Mouse (Mus musculus): ENCODE measurements at regions not wholly inside any gene's neighbourhood (a gene's known extent, or its start where the extent isn't known, plus 50 kb on each side); places are given as distances from the start of the nearest gene placed in this dataset.

DNA sequence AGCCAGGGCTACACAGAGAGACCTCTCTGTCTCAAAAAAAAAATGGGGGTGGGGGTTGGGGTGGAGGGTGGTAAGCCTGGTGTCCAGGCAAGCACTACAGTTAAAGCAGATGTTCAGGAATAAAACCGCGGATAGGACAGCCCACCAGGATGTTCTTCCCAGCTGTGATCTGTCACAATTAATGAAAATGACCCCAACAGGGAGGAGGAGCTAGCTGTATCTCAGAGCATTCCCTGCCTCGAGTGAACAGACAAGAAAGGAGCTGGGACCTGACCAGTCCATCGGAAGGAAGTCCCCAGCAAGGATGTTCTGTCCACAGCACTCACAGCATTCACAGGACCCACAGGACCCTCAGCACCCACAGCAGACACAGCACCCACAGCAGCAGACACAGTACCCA is 80.4 kb downstream of the Utp6 start:
- no peak for DNase-seq (ENCODE audit: low read depth, low spot score)

DNA sequence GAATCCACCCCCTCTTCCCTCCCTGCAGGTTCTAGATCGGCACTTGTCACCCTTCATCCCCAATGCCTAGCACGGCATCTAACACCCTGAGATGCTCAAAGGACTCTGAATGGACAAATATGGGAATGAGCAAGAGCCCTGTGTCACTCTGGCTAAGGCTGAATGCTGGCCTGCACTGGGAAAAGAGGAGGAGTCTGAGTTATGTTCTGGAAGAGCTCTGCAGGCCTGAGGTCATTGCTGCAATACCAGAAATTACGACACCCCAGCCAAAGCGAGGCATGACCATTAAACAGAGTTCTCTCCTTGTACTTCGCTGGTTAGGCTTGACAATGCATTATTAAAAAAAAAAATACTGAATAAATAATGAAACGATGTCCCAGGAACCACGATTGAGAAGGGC is 84.1 kb downstream of the Utp6 start:
- DNase-seq (ENCODE audit: low read depth, low spot score), result peak; percentile 74

DNA sequence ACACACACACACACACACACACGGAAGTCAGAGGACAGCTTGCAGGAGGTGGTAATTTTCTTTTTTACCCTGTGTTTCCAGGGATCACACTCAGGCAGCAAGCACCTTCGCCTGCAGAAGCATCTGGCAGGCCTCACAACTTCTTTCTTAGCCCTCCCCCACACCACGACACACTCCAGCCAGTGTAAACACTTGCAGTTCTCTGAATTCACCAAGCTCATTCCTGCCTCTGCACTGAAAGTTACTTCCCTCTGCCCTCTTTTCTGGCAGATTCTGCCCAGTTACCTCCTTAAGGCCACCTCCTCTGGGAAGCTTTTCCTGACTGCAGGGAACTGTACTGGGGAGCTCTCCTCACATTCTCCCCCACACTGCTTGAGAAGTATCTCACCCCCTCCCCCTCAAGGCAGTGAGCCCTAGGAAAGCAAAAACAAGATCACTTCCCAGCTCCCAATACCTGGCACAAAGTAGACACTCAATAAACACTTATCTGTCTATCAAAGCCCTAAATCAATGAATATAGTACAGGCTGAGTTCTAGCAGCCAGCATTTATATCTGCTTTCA is 84.9 kb downstream of the Utp6 start:
- DNase-seq (ENCODE audit: low read depth, low spot score), result peak; percentile 43

- peak; percentile 15 for DNase-seq (ENCODE audit: low read depth, low spot score)
These were observed 90.2 kb downstream of the Utp6 start for GRCm38 (mm10) chr11:79871783-79872628.

DNA sequence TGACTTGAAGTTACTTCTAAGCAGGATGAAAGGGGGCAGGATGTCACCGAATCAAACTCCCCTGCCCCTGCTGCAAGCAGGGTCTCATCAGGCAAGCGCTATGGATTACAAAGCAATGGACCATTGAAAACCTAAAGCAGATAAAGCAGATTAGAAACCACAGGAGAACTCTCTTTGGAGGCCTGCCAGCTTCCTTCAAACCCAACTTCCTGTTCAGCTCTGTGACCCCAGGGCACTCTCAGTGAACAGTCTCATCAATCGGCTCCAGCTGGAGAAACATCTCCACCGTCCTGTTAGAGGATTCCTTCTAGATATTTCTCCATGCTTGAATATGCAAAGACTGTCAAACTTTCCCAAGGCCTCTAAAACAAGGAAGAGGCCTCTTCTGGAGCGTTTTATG is 92.0 kb downstream of the Utp6 start:
- peak; percentile 54 for DNase-seq (ENCODE audit: low read depth, low spot score)

- peak; percentile 42 for DNase-seq (ENCODE audit: low read depth, low spot score)
These were observed 93.2 kb downstream of the Utp6 start for GRCm38 (mm10) chr11:79869009-79869408.

DNA sequence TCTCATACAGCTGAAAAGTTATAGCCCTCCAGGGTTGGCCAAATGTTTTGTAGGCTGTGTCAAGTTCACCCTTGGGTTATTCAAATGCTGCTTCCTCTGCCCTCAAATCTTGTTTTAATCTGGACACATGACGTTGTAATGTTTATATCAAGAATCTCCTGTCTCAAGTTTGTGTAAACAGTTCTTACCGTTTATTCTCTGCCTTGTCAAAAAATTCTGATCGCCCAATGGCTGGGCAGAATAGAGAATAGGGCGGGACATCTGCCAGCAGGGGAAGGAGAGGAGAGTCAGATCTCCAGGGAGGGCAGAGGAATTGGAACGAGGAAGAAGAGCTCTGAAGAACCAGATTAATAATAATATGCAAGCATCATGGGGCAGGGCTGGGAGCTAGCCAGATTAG is 97.4 kb downstream of the Utp6 start:
- DNase-seq (ENCODE audit: low read depth, low spot score), result no peak

DNA sequence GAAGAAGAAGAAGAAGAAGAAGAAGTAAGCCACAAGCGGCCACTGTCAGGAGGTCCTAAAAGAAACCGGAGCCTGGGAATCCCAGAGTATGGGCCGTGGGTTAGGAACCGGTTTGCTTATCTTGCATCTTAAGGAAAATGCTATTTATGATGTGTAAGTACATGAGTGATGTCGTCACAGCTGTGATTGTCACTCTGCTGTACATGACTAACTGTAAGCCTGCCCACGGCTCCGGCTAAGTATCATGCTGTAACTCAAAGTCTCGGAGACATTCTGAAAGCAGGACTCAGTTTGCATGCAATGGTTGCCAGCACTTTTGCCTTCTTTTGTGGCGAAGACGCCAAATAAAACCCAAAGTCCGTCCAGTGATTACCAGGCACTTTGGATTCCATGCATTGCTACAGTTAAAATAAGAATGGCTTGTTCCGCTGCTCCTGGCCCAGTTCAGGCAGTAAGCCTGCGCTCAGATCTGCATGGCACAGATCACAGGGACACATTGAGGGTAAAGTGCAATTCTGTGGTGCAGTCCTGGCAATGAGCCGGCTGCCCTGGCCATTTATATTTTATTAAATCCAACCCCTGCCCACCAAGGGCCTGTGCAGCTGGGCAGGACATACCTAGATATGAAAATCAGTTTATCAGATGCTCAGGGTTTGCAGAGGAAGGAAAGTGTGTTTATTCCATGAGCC is 98.6 kb downstream of the Utp6 start:
- no peak for DNase-seq (ENCODE audit: low read depth, low spot score)

DNA sequence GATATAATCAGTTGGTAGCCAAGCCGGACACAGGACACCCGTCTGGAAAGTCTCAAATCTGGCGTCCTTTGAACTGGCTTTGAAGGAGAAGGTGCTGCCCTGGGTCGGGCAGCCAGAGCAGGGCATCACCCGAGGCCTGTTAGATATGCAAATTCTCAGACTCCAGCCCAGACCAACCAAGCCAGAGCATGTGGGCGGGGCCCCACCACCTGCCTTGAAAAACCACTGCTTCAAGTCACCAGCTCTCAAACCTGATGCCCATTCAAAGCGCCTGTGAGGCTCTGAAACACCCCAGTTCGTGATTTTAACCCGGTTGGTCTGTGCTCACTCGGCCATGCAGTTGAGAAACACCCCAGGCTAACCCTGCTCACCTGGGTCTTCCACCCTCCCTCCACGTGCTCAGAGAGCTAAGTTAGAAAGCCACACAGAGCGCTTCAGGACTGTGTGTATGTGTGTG is 101.6 kb downstream of the Utp6 start:
- DNase-seq (ENCODE audit: low read depth, low spot score), result no peak

GRCm38 (mm10) chr11:79856376-79856775 is 105.8 kb downstream of the Utp6 start:
- no peak for DNase-seq (ENCODE audit: low read depth, low spot score)

GRCm38 (mm10) chr11:79849545-79849944 is 112.6 kb downstream of the Utp6 start:
- no peak for DNase-seq (ENCODE audit: low read depth, low spot score)

DNA sequence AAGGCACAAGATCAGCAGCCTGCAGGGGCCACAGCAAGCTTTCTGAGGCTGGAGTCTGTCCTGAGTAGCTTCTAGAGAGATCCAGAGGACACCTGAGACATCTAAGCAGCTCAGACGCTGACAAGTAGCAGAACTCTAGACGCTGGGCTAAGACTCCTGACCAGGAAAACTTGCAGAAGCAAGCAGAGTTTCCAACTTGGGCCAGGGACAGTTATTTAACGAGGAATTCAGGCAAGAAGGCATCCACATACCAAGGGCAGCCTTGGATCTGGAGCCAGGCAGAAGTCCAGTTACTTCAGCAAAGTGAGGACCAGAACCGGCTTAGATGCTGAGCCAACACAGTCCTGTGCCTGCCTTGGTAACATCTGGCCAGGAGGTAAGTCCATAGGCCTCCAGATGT is 117.8 kb downstream of the Utp6 start:
- DNase-seq (ENCODE audit: low read depth, low spot score), result no peak

DNA sequence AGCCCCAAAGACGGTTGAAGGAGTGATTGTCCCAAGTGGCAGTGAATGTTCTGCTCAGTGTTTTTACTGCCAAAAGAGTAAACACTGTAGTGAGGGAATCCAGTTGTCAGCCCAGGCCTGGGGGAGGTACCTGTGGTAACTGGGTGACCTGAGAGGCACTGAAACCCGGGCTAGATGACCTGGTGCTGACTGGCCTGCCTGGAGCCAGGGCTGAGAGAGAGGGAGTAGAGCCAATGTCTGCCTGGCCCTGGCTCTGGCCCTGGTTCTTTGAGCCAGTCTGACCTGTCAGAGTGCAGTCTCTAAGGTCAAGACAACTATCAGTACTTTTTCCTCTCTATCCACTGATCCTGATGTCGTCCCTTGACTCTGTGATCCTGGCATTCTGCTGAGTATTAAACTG is 119.2 kb downstream of the Utp6 start:
- DNase-seq (ENCODE audit: low read depth, low spot score), result no peak

DNA sequence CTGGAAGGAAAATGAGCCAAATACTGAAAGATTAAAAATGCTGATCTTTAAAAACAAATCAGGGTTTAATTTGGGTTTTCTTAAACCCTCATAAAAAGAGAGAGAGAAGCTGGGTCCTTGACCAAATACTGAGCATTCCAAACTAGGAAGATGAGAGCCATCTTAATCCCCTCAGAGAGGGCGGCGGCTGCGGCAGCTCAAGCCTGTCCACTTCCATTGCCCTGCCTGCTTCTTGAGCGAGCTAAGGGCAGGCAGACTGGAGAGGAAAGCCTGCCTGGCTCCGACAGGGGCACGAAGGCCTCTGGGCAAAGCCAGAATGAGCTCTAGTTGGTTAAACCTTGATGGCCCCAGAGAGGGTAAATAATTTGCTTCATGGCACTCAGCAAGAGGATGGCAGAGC is 122.2 kb downstream of the Utp6 start:
- DNase-seq (ENCODE audit: low read depth, low spot score), result no peak

DNA sequence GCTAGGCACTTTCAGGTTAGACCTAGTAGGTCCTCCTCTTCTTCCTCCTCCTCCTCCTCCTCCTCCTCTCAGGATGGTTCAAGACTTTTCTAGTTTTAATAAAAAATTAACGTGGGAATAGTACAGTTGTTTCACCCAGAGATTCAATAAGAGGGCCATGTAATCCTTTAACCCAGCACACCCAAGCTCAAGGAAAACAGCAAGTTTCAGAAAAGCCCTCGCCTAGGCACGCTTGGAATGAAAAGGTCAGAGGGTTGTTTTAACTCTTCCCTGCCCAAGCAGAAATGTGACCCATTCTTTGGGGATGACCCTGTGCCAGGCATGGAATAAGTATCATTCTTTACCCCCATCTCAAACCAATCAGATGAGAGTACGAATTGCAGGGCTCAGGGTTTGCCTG is 124.1 kb downstream of the Utp6 start:
- DNase-seq (ENCODE audit: low read depth, low spot score), result no peak

DNA sequence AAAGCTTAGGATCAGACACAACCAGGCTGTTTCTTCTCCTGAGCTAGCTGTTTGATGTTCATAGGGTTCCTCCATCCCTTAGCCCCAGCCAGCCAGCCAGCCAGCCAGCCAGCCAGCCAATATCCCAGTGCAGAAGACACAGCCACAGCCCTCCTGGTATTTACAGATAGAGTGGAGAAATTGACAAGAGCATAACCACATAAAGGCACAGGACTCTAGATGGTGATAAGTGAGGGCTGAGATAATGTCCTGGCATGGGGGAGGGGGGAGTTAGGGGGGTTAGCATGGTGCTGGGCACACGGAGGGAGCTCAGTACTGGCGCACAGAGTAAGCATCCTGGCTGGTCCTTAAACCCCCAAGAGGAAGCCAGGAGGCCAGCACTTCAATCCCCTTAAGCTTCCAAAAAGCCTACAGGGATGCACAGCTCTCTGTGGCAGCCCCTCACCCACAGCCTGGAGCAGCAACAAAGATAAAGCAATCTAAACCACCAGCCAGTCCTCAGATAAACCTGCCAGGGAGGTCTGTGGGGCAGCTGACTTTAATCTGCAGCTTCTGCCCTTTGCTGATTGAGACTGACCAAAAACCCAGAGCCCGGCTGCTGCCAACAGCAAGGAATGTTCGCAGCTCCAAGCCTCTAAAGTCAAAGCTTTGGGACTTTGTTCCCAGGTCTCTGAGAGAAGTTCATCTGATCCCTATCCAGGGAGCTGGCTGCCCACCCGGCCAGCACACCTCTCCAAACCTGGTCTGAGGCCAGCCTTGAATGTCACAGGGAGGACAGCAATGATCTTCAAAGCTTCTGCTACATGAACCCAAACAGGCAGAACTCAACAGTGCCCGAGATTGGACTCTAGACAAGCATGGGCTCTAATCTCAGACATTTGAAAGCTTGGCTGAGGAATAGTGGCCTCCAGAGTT is 124.9 kb downstream of the Utp6 start:
- DNase-seq (ENCODE audit: low read depth, low spot score), result no peak

DNA sequence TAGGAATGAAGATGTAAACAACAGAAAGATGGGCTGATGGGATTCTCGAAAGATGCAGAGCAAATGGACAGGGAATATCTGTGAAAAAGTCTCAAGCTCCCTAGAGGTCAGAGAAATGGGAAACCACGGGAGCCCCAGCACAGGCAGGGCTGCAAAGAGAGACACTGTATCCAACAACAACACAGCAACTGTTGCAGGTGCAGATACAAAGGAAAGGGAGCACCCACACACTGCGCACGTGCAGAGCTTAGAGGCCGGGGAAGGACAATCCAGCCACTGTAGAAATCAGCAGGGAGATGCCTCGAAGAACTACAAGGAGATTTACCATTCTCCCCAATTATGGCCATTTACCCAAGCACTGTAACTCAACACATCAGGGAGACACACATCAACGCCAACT is 126.3 kb downstream of the Utp6 start:
- DNase-seq (ENCODE audit: low read depth, low spot score), result no peak

DNA sequence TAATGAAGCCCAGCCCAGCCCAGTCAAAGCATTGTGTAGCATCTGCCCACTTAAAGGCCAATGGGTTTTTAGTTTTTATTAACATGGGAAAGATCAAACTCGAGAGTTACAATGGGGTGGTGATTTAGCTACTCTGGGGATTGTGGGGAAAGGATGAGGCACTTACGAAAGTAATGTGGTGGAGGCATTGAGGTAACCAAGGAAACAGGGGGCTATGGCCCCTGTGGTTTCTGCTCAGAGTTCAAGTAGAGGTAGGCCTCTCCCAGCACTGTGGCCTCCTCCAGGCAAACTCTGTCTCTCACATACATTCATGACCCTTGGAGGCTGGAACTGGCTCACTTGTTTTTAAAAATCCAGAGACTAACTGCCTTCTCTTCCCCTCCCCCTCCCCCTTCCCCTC is 128.4 kb downstream of the Utp6 start:
- no peak for DNase-seq (ENCODE audit: low read depth, low spot score)

- DNase-seq (ENCODE audit: low read depth, low spot score), result peak; percentile 59
These were observed 130.4 kb downstream of the Utp6 start for GRCm38 (mm10) chr11:79831591-79832320.

GRCm38 (mm10) chr11:79830567-79831055 is 131.6 kb downstream of the Utp6 start:
- DNase-seq (ENCODE audit: low read depth, low spot score), result no peak

DNA sequence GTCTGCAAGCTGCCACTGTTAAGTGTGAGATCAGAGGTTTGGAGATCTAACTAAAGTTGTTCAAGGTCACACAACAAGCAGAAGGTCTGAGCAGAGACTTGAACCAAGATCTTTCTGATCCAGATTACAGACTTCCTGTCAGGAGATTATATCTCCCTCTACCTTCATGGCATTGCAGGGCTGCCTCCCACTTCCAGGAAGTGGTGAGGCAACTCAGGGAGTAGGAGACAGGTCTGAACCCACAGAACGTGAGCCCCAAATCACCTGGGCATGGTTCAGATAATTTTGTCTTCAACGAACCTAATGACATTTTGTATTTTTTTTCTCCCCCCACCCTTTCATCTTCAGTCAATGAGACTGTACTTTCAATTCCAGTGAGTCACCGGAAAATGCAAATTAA is 135.2 kb downstream of the Utp6 start:
- no peak for DNase-seq (ENCODE audit: low read depth, low spot score)

Measured in 3T3-L1 (cell line).